10 mouse cellular contexts compared by ENCODE assay signal in the genomic region with DNA sequence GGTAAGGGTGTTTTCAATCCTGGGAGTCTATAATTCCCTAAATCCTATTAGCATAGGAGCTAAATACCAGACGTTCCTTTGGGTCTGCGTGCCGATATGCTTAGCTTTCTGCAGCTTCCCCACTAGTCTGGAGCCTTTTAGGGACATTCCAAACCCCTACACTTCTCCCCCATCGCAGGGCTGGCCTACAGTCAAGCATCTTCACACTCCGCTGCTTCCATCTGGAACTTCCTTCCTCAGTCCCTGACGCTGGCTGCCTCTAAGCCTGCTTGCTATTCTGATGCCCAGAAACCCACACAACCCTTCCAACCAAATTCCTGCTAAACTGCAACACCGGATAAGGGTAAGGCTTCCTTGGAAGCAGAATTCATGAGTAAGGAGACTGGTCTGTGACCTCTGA. TPM values are rescaled to one million over a fixed set of nuclear protein-coding genes. Genes with fewer than 3 reads are reported as not detected.
DNase-seq lines count a peak whose midpoint lies in the region; ATAC-seq and TF ChIP-seq lines count a peak whose summit lies in the region.
"Had no signal": no experiment of that assay in that cellular context is flagged by ENCODE, and none has a peak within 500 bp of the region (broad histone marks: within the 10 kb centered on the region; RNA-seq: fewer than 3 reads in every experiment).

No protein-coding gene starts in this region.

- 62% methylated on average over 7 of the region's 7 CpGs for WGBS in limb, embryonic 14.5 days
- 86% methylated on average over 7 of the region's 7 CpGs for WGBS in limb, embryonic 10.5 days
- 54% methylated on average over 7 of the region's 7 CpGs for WGBS in forebrain, embryonic 14.5 days
- 57% methylated on average over 7 of the region's 7 CpGs for WGBS in stomach, embryonic 16.5 days

- H3K9ac ChIP-seq in limb, embryonic 14.5 days (ENCODE audit: low read depth, low read length, severe bottlenecking): no peak overlapping the region
- no peak overlapping the region for H3K9ac ChIP-seq in forebrain, embryonic 14.5 days (ENCODE audit: low read length)
- no peak overlapping the region for H3K9ac ChIP-seq in stomach, embryonic 16.5 days (ENCODE audit: low read length)
- H3K9ac ChIP-seq: embryonic facial prominence, embryonic 12.5 days had no signal

- no peak overlapping the region for H3K4me2 ChIP-seq in limb, embryonic 14.5 days (replicated peaks; ENCODE audit: low read depth, low read length, severe bottlenecking)
- H3K4me2 ChIP-seq in forebrain, embryonic 14.5 days (ENCODE audit: low read length): no peak overlapping the region
- no peak overlapping the region for H3K4me2 ChIP-seq in stomach, embryonic 16.5 days (ENCODE audit: low read depth, low read length)
- H3K4me2 ChIP-seq: embryonic facial prominence, embryonic 12.5 days had no signal

- H3K9me3 ChIP-seq in limb, embryonic 14.5 days (ENCODE audit: control insufficient read depth, low read length): no peaks in the 10 kb centered on the region
- H3K9me3 ChIP-seq in limb, embryonic 10.5 days (replicated peaks): no peaks in the 10 kb centered on the region
- H3K9me3 ChIP-seq in forebrain, embryonic 14.5 days (replicated peaks; ENCODE audit: control insufficient read depth, low read length): no peaks in the 10 kb centered on the region
- H3K9me3 ChIP-seq in stomach, embryonic 16.5 days (replicated peaks; ENCODE audit: control insufficient read depth, low read length): no peaks in the 10 kb centered on the region
- H3K9me3 ChIP-seq: embryonic facial prominence, embryonic 12.5 days had no signal

- no peak overlapping the region for H3K27ac ChIP-seq in limb, embryonic 14.5 days (replicated peaks; ENCODE audit: low read depth, low read length)
- no peak overlapping the region for H3K27ac ChIP-seq in limb, embryonic 10.5 days
- 0 out of 2 replicates have a peak overlapping the region, but pooled peaks have one; percentile 41 for H3K27ac ChIP-seq in forebrain, embryonic 14.5 days (ENCODE audit: low read depth, low read length)
- H3K27ac ChIP-seq in stomach, embryonic 16.5 days (ENCODE audit: low read length): peak overlapping the region; percentile 73
- H3K27ac ChIP-seq: embryonic facial prominence, embryonic 12.5 days had no signal

- H3K4me3 ChIP-seq in limb, embryonic 14.5 days (replicated peaks; ENCODE audit: low read length): no peak overlapping the region
- H3K4me3 ChIP-seq in limb, embryonic 10.5 days: no peak overlapping the region
- no peak overlapping the region for H3K4me3 ChIP-seq in forebrain, embryonic 14.5 days (ENCODE audit: low read depth, low read length)
- H3K4me3 ChIP-seq in stomach, embryonic 16.5 days (replicated peaks; ENCODE audit: low read length): no peak overlapping the region
- H3K4me3 ChIP-seq: embryonic facial prominence, embryonic 12.5 days had no signal

- DNase-seq in limb, embryonic 14.5 days (ENCODE audit: low spot score): peak; percentile 64
- DNase-seq in limb, embryonic 10.5 days (ENCODE audit: low spot score): no peak
- peak; percentile 76 for DNase-seq in forebrain, embryonic 14.5 days (ENCODE audit: low spot score)
- DNase-seq in layer of hippocampus, adult 9-11 months: peak; percentile 60
- no peak for DNase-seq in spleen, postnatal 36 days (ENCODE audit: low spot score in 2 of 2)
- DNase-seq in thymus, postnatal 14 days: no peak
- DNase-seq in adipocyte (ENCODE audit: low spot score): no peak

- no peaks in the 10 kb centered on the region for H3K27me3 ChIP-seq in limb, embryonic 14.5 days (ENCODE audit: control insufficient read depth, insufficient read depth, low read length)
- H3K27me3 ChIP-seq in limb, embryonic 10.5 days (ENCODE audit: low read depth, poor library complexity, severe bottlenecking): no peaks in the 10 kb centered on the region
- H3K27me3 ChIP-seq in forebrain, embryonic 14.5 days (replicated peaks; ENCODE audit: control insufficient read depth, insufficient read depth, low read length): no peaks in the 10 kb centered on the region
- no peaks in the 10 kb centered on the region for H3K27me3 ChIP-seq in stomach, embryonic 16.5 days (ENCODE audit: control insufficient read depth, insufficient read depth, low read length)
- H3K27me3 ChIP-seq: embryonic facial prominence, embryonic 12.5 days had no signal

- H3K36me3 ChIP-seq in limb, embryonic 14.5 days (ENCODE audit: control insufficient read depth, insufficient read depth, low read length): no peaks in the 10 kb centered on the region
- H3K36me3 ChIP-seq in limb, embryonic 10.5 days: no peaks in the 10 kb centered on the region
- no peaks in the 10 kb centered on the region for H3K36me3 ChIP-seq in forebrain, embryonic 14.5 days (ENCODE audit: control insufficient read depth, insufficient read depth, low read length)
- no peaks in the 10 kb centered on the region for H3K36me3 ChIP-seq in stomach, embryonic 16.5 days (ENCODE audit: control insufficient read depth, insufficient read depth, low read length)
- H3K36me3 ChIP-seq: embryonic facial prominence, embryonic 12.5 days had no signal

- no peak for ATAC-seq in limb, embryonic 14.5 days (ENCODE audit: low FRiP score, low read depth)
- ATAC-seq in forebrain, embryonic 14.5 days: peak; percentile 71; the same call in 1 of the 2 replicates
- peak; percentile 68; the same call in 1 of the 2 replicates for ATAC-seq in stomach, embryonic 16.5 days (ENCODE audit: insufficient read depth, low FRiP score)

- H3K4me1 ChIP-seq in limb, embryonic 14.5 days (ENCODE audit: control insufficient read depth, insufficient read depth, low read length): peaks cover 8% of the 10 kb centered on the region
- H3K4me1 ChIP-seq in limb, embryonic 10.5 days: no peaks in the 10 kb centered on the region
- H3K4me1 ChIP-seq in forebrain, embryonic 14.5 days (ENCODE audit: control insufficient read depth, insufficient read depth, low read length): no peaks in the 10 kb centered on the region
- H3K4me1 ChIP-seq in stomach, embryonic 16.5 days (ENCODE audit: control insufficient read depth, insufficient read depth, low read length): 0 out of 2 replicates have a peak, but pooled peaks cover 5% of the 10 kb centered on the region
- H3K4me1 ChIP-seq: embryonic facial prominence, embryonic 12.5 days had no signal

- no peak for TF ChIP-seq POLR2A in limb, embryonic 14.5 days (IDR thresholded peaks at IDR 0.05; ENCODE audit: borderline replicate concordance, extremely low read depth, insufficient read depth, insufficient read length)

RNA-seq across cellular contexts. Expression of a gene that starts 35.3 kb away (rescaled TPM):
- polyA plus RNA-seq in limb, embryonic 14.5 days (2012; rRNA removed): 1,744 and 1,768 TPM in 2 replicates
- polyA plus RNA-seq in limb, embryonic 14.5 days (2014; fragmentation: Nextera tagmentation; extraction: Ambion mirVana): 2,152 and 2,315 TPM in 2 replicates
- 1,350 and 1,492 TPM in 2 replicates for polyA plus RNA-seq in limb, embryonic 10.5 days (2016; fragmentation: Nextera tagmentation; extraction: Ambion mirVana)
- 1,225 and 1,554 TPM in 2 replicates for polyA plus RNA-seq in forebrain, embryonic 14.5 days (2014; fragmentation: Nextera tagmentation; extraction: Ambion mirVana)
- 1,425 and 1,770 TPM in 2 replicates for polyA plus RNA-seq in stomach, embryonic 16.5 days (2015; fragmentation: Nextera tagmentation; extraction: Ambion mirVana)

RNA-seq across cellular contexts. Expression of a gene that starts 46.0 kb away (rescaled TPM):
- polyA plus RNA-seq in limb, embryonic 14.5 days (2012; rRNA removed): not detected in 2 replicates
- polyA plus RNA-seq in limb, embryonic 14.5 days (2014; fragmentation: Nextera tagmentation; extraction: Ambion mirVana): not detected in 2 replicates
- polyA plus RNA-seq in limb, embryonic 10.5 days (2016; fragmentation: Nextera tagmentation; extraction: Ambion mirVana): not detected in 2 replicates
- not detected in 2 replicates for polyA plus RNA-seq in forebrain, embryonic 14.5 days (2014; fragmentation: Nextera tagmentation; extraction: Ambion mirVana)
- not detected in 2 replicates for polyA plus RNA-seq in stomach, embryonic 16.5 days (2015; fragmentation: Nextera tagmentation; extraction: Ambion mirVana)
- polyA plus RNA-seq: embryonic facial prominence, embryonic 12.5 days; urinary bladder, adult 2 months had no signal

Comparison
In these comparisons a context has a peak if more than half of its experiments do, and no peak if none do; other contexts are left out.
1. DNase-seq: peak in limb, embryonic 14.5 days (single experiment), forebrain, embryonic 14.5 days (single experiment) and layer of hippocampus, adult 9-11 months (single experiment); none in limb, embryonic 10.5 days (single experiment), spleen, postnatal 36 days (0 of 2), thymus, postnatal 14 days (single experiment) and adipocyte (single experiment).
2. H3K27ac ChIP-seq: peak in forebrain, embryonic 14.5 days (single experiment) and stomach, embryonic 16.5 days (single experiment); none in limb, embryonic 14.5 days (single experiment) and limb, embryonic 10.5 days (single experiment).